Mouse (Mus musculus): ENCODE measurements at regions not wholly inside any gene's neighbourhood (a gene's known extent, or its start where the extent isn't known, plus 50 kb on each side); places are given as distances from the start of the nearest gene placed in this dataset.

GRCm38 (mm10) chr17:89802148-89802547 lies 108.1 kb downstream of the Gm10184 start:
- DNase-seq (ENCODE audit: low spot score in 2 of 2): no peak

DNA sequence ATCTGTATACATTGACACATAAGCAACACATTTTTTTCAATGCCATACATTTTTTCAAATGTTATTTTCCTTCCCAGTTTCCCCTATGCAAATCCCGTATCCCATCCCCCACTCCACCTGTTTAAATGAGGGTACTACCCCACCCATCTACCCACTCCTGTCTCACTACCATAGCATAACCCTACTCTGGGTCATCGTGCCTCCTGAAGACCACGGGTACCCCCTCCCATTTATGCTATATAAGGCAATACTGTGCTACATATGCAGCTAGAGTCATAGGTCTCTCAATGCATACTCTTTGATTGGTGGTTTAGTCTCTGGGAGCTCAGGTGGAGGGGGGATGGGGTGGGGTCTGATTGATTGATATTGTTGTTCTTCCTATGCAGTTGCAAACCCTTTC lies 132.7 kb downstream of the Gm10184 start:
- DNase-seq (ENCODE audit: low spot score in 2 of 2): no peak

GRCm38 (mm10) chr17:89766229-89766875 lies 143.9 kb downstream of the Gm10184 start:
- no peak for DNase-seq (ENCODE audit: low spot score in 2 of 2)

GRCm38 (mm10) chr17:89737418-89737817 lies 172.8 kb downstream of the Gm10184 start:
- no peak for DNase-seq (ENCODE audit: low spot score in 2 of 2)

DNA sequence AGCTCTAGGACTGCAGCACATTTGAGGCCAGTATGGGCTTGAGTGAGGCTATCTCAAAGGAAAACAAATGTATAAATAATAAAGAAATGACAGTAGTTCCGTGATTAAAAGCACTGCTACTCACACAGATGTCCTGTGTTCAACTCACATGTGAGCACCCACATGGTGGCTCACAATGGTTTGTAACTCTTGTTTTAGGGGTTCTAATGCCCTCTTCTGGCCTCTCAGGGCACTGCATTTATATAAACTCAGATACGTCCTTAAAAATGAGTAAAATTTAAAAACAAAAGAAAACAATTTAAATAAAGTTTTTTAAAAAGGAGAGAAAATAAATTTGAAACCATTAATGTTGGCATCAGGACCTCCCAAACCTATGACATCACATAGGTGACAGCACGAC lies 184.7 kb downstream of the Gm10184 start:
- DNase-seq (ENCODE audit: low spot score in 2 of 2): no peak

- DNase-seq (ENCODE audit: low spot score in 2 of 2): no peak
These were observed 228.5 kb downstream of the Gm10184 start for GRCm38 (mm10) chr17:89681798-89682197.

DNA sequence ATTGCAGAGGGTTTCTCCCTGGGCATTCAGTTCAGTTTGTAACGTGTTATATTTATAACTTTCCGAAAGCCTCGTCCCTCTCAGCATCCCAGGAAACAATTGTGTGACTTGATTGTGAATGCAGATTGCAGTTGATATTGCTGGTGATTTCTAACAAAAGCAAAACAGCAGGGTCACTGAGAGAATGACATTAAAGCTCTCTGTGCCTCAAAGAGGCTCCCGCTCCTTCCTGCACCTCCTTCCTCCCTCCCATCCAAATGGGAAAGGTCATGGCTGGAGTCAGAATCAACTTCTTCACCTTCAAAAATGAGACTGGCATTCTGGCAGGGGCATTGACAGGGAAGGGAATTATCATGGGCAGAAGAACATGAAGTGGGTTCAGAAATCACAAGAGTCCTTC lies 251.9 kb downstream of the Gm10184 start:
- no peak for DNase-seq (ENCODE audit: low spot score in 2 of 2)

- DNase-seq (ENCODE audit: low spot score in 2 of 2): no peak
These were observed 254.0 kb downstream of the Gm10184 start for GRCm38 (mm10) chr17:89656211-89656610.

GRCm38 (mm10) chr17:89654089-89654813 lies 256.0 kb downstream of the Gm10184 start:
- DNase-seq (ENCODE audit: low spot score in 2 of 2): peak; percentile 39 to 91

GRCm38 (mm10) chr17:89646000-89646399 lies 264.2 kb downstream of the Gm10184 start:
- DNase-seq (ENCODE audit: low spot score in 2 of 2): no peak
